Mouse (Mus musculus) kidney, adult 2 months (tissue): Measurements from ENCODE around the gene Parp8. TPM values are rescaled to one million over a fixed set of nuclear protein-coding genes. Genes with fewer than 3 reads are reported as not detected.

Source experiments
- DNase-seq: peaks from one replicate; pipeline ENCODE4 v3.0.0; 2021
- H3K27ac ChIP-seq: fragments of 200-500 bp; 2 replicates; pipeline ENCODE4 v1.5.1; 2012; ENCODE audit warnings: low read depth, low read length, control low read depth, inconsistent platforms; ENCODE audit not compliant: insufficient read depth
- H3K27me3 ChIP-seq: fragments of 200-500 bp; replicated peaks from 2 replicates; pipeline ENCODE4 v1.6.1; 2012; ENCODE audit warnings: mild to moderate bottlenecking, moderate library complexity, low read length, inconsistent platforms; ENCODE audit not compliant: control insufficient read depth, insufficient read depth
- H3K36me3 ChIP-seq: fragments of 200-500 bp; 2 replicates; pipeline ENCODE4 v1.6.1; 2012; ENCODE audit warnings: mild to moderate bottlenecking, moderate library complexity, low read length, inconsistent platforms; ENCODE audit not compliant: control insufficient read depth, insufficient read depth
- H3K4me1 ChIP-seq: fragments of 200-500 bp; 2 replicates; pipeline ENCODE4 v1.6.1; 2011; ENCODE audit warnings: low read length; ENCODE audit not compliant: control insufficient read depth, insufficient read depth
- H3K4me3 ChIP-seq: fragments of 200-500 bp; 2 replicates; pipeline ENCODE4 v1.5.1; 2011; ENCODE audit warnings: mild to moderate bottlenecking, low read depth, low read length, control low read depth; ENCODE audit not compliant: insufficient read depth
- CTCF ChIP-seq: fragments of 200-500 bp; conservative IDR thresholded peaks from 2 replicates; pipeline ENCODE4 v1.5.1; 2011; ENCODE audit warnings: low read depth, mild to moderate bottlenecking, control low read depth, low read length, moderate library complexity, mixed read lengths; ENCODE audit not compliant: insufficient read depth, insufficient read length
- POLR2A ChIP-seq: fragments of 200-500 bp; IDR thresholded peaks from one replicate; pipeline ENCODE4 v1.6.1; 2011; ENCODE audit warnings: low read depth, low read length, control low read depth
- WGBS: fragments of 180-500 bp; shearing (Covaris S2); methylation state at CpG from one replicate; pipeline ENCODE4 v1.1.7; 2018; 5-methylcytosine and 5-hydroxymethylcytosine counted together
- polyA plus RNA-seq: library from polyadenylated mRNA; depleted of rRNA; stranded (reverse); fragments of >200 nt; gene quantifications from 2 replicates; pipeline ENCODE4 v1.2.3, GENCODE M21; 2012

Gene Parp8
- polyA plus RNA-seq, 1 experiment = 10.1 TPM

- TF ChIP-seq CTCF (no peak), POLR2A (no peak)
- H3K4me3 ChIP-seq = no peak overlapping the region
- H3K27me3 ChIP-seq = no peaks in the 10 kb centered on the region
- WGBS = 88% methylated on average over 3 of the region's 3 CpGs
- H3K4me1 ChIP-seq = peaks cover 18% of the 10 kb centered on the region
- no peak overlapping the region for H3K27ac ChIP-seq
- H3K36me3 ChIP-seq = no peaks in the 10 kb centered on the region
- no peak for DNase-seq
These were observed 57.9 kb downstream of the Parp8 start for GRCm38 (mm10) chr13:116967459-116967858.

- Histone ChIP-seq H3K27ac (no peak overlapping the region; the same call in 1 of the 2 replicates), H3K4me3 (no peak overlapping the region), H3K36me3 (no peaks in the 10 kb centered on the region), H3K27me3 (no peaks in the 10 kb centered on the region), H3K4me1 (peaks cover 19% of the 10 kb centered on the region)
- no peak for TF ChIP-seq CTCF
- no peak for TF ChIP-seq POLR2A
- 31% methylated on average over 15 of the region's 15 CpGs for WGBS
- peak; percentile 46 for DNase-seq
These were observed 62.6 kb downstream of the Parp8 start for GRCm38 (mm10) chr13:116962480-116963462.

GRCm38 (mm10) chr13:116958776-116959589, 66.4 kb downstream of the Parp8 start:
- 35% methylated on average over 7 of the region's 7 CpGs for WGBS
- Histone ChIP-seq H3K4me1 (peaks cover 22% of the 10 kb centered on the region), H3K27me3 (no peaks in the 10 kb centered on the region), H3K36me3 (no peaks in the 10 kb centered on the region), H3K4me3 (no peak overlapping the region), H3K27ac (peak overlapping the region; percentile 96)
- TF ChIP-seq CTCF (no peak), POLR2A (no peak)
- DNase-seq = peak; percentile 79

- DNase-seq = no peak
- Histone ChIP-seq H3K4me3 (no peak overlapping the region), H3K27me3 (no peaks in the 10 kb centered on the region), H3K4me1 (peaks cover 17% of the 10 kb centered on the region), H3K36me3 (no peaks in the 10 kb centered on the region), H3K27ac (peak overlapping the region; percentile 56)
- TF ChIP-seq POLR2A (no peak), CTCF (no peak)
- 71% methylated on average over 3 of the region's 3 CpGs for WGBS
These were observed 67.8 kb downstream of the Parp8 start for GRCm38 (mm10) chr13:116957577-116957976.

- Histone ChIP-seq H3K27ac (no peak overlapping the region), H3K4me1 (peaks cover 20% of the 10 kb centered on the region), H3K27me3 (no peaks in the 10 kb centered on the region), H3K4me3 (no peak overlapping the region), H3K36me3 (no peaks in the 10 kb centered on the region)
- TF ChIP-seq POLR2A = no peak
- TF ChIP-seq CTCF = no peak
- no peak for DNase-seq
- WGBS = 94% methylated on average over 3 of the region's 3 CpGs
These were observed 74.0 kb downstream of the Parp8 start for GRCm38 (mm10) chr13:116951336-116951735.

GRCm38 (mm10) chr13:116949527-116949926, 75.8 kb downstream of the Parp8 start:
- H3K4me1 ChIP-seq = peaks cover 23% of the 10 kb centered on the region
- H3K4me3 ChIP-seq = no peak overlapping the region
- H3K36me3 ChIP-seq = no peaks in the 10 kb centered on the region
- WGBS = 41% methylated on average over 4 of the region's 4 CpGs
- H3K27me3 ChIP-seq = no peaks in the 10 kb centered on the region
- peak overlapping the region; percentile 73 for H3K27ac ChIP-seq
- TF ChIP-seq POLR2A = no peak
- no peak for TF ChIP-seq CTCF
- DNase-seq = peak; percentile 67
